Mouse (Mus musculus) kidney, embryonic 16.5 days (tissue): ENCODE data around the gene Rce1. TPM values are rescaled to one million over a fixed set of nuclear protein-coding genes. Genes with fewer than 3 reads are reported as not detected.
A peak's percentile ranks its signal among the peaks of the same experiment; 100 is the strongest.
"Not testable (repeated sequence)": the region's sequence is repeated elsewhere in the genome, so short reads cannot be mapped to it uniquely, and the experiment has no call there.

Source experiments
- ATAC-seq: fragments of 200-750 bp; cut with Nextera tagmentation; 2 replicates; pipeline ENCODE4 v1.8.0; 2017; ENCODE audit warnings: moderate TSS enrichment; ENCODE audit not compliant: low FRiP score, low TSS enrichment
- H3K27ac ChIP-seq: fragments of 300-500 bp; sonication (generic); 2 replicates; pipeline ENCODE4 v1.5.1; 2014; ENCODE audit warnings: low read length
- H3K27me3 ChIP-seq: fragments of 300-500 bp; sonication (generic); 2 replicates; pipeline ENCODE4 v1.6.1; 2014; ENCODE audit warnings: low read length, control low read depth, mixed read lengths; ENCODE audit not compliant: insufficient read depth
- H3K36me3 ChIP-seq: fragments of 300-500 bp; sonication (generic); 2 replicates; pipeline ENCODE4 v1.6.1; 2014; ENCODE audit warnings: low read length, control low read depth, mixed read lengths; ENCODE audit not compliant: insufficient read depth
- H3K4me1 ChIP-seq: fragments of 300-500 bp; sonication (generic); 2 replicates; pipeline ENCODE4 v1.6.1; 2014; ENCODE audit warnings: low read length, control low read depth, mixed read lengths; ENCODE audit not compliant: insufficient read depth
- H3K4me2 ChIP-seq: fragments of 300-500 bp; sonication (generic); replicated peaks from 2 replicates; pipeline ENCODE4 v1.6.1; 2014; ENCODE audit warnings: low read depth, low read length
- H3K4me3 ChIP-seq: fragments of 300-500 bp; sonication (generic); 2 replicates; pipeline ENCODE4 v1.5.1; 2014; ENCODE audit warnings: mild to moderate bottlenecking, low read length
- H3K9ac ChIP-seq: fragments of 300-500 bp; sonication (generic); replicated peaks from 2 replicates; pipeline ENCODE4 v1.6.1; 2014; ENCODE audit warnings: low read length
- H3K9me3 ChIP-seq: fragments of 300-500 bp; sonication (generic); 2 replicates; pipeline ENCODE4 v1.6.1; 2016; ENCODE audit warnings: low read length, control low read depth
- WGBS: fragments of 180-500 bp; shearing (Covaris S2); extraction: QIAGEN DNeasy Blood & Tissue Kit; methylation state at CpG from one replicate; pipeline ENCODE4 v1.1.7; 2014; 5-methylcytosine and 5-hydroxymethylcytosine counted together
- polyA plus RNA-seq: library from polyadenylated mRNA; unstranded; fragments of >200 nt; fragmentation: Nextera tagmentation; extraction: Ambion mirVana; gene quantifications from 2 replicates; pipeline ENCODE4 v1.2.1, GENCODE M21; 2015

The Rce1 gene
- polyA plus RNA-seq, 1 experiment from 2014 or later, result 96.0 TPM

GRCm38 (mm10) chr19:4602459-4602858 is 23.0 kb downstream of the Rce1 start:
- Histone ChIP-seq H3K9me3 (no peaks in the 10 kb centered on the region), H3K27ac (no peak overlapping the region), H3K4me1 (peaks cover 6% of the 10 kb centered on the region; the same call in 1 of the 2 replicates), H3K27me3 (no peaks in the 10 kb centered on the region), H3K36me3 (no peaks in the 10 kb centered on the region), H3K4me2 (no peak overlapping the region), H3K9ac (no peak overlapping the region), H3K4me3 (no peak overlapping the region)
- ATAC-seq, result no peak
- 93% methylated on average over 20 of the region's 20 CpGs for WGBS

- no peak overlapping the region for H3K9ac ChIP-seq
- H3K36me3 ChIP-seq, result no peaks in the 10 kb centered on the region
- H3K4me2 ChIP-seq, result no peak overlapping the region
- H3K27me3 ChIP-seq, result no peaks in the 10 kb centered on the region
- no peaks in the 10 kb centered on the region for H3K9me3 ChIP-seq
- H3K27ac ChIP-seq, result no peak overlapping the region
- peaks cover 4% of the 10 kb centered on the region; the same call in 1 of the 2 replicates for H3K4me1 ChIP-seq
- no peak for ATAC-seq
- 74% methylated on average over 2 of the region's 2 CpGs for WGBS
- H3K4me3 ChIP-seq, result no peak overlapping the region
Observed at GRCm38 (mm10) chr19:4596071-4596470, 29.4 kb downstream of the Rce1 start.

GRCm38 (mm10) chr19:4593792-4594522 is 31.5 kb downstream of the Rce1 start:
- Histone ChIP-seq H3K27me3 (no peaks in the 10 kb centered on the region), H3K4me3 (no peak overlapping the region), H3K36me3 (no peaks in the 10 kb centered on the region), H3K27ac (no peak overlapping the region), H3K4me1 (peaks cover 4% of the 10 kb centered on the region; the same call in 1 of the 2 replicates), H3K9me3 (no peaks in the 10 kb centered on the region), H3K9ac (no peak overlapping the region), H3K4me2 (no peak overlapping the region)
- 27% methylated on average over 7 of the region's 7 CpGs for WGBS
- peak; percentile 74 for ATAC-seq

GRCm38 (mm10) chr19:4590025-4590424 is 35.4 kb downstream of the Rce1 start:
- no peak for ATAC-seq
- 68% methylated on average over 3 of the region's 3 CpGs for WGBS
- Histone ChIP-seq H3K4me1 (peaks cover 4% of the 10 kb centered on the region; the same call in 1 of the 2 replicates), H3K9me3 (no peaks in the 10 kb centered on the region), H3K4me2 (no peak overlapping the region), H3K27me3 (no peaks in the 10 kb centered on the region), H3K9ac (no peak overlapping the region), H3K36me3 (no peaks in the 10 kb centered on the region), H3K4me3 (no peak overlapping the region), H3K27ac (no peak overlapping the region)

GRCm38 (mm10) chr19:4589081-4589480 is 36.4 kb downstream of the Rce1 start:
- H3K4me3 ChIP-seq, result no peak overlapping the region
- no peak overlapping the region for H3K9ac ChIP-seq
- no peaks in the 10 kb centered on the region for H3K9me3 ChIP-seq
- peaks cover 1% of the 10 kb centered on the region; the same call in 1 of the 2 replicates for H3K4me1 ChIP-seq
- H3K4me2 ChIP-seq, result no peak overlapping the region
- no peaks in the 10 kb centered on the region for H3K27me3 ChIP-seq
- ATAC-seq, result no peak
- no peaks in the 10 kb centered on the region for H3K36me3 ChIP-seq
- no peak overlapping the region for H3K27ac ChIP-seq
- WGBS, result 71% methylated on average over 1 of the region's 1 CpGs

GRCm38 (mm10) chr19:4588430-4588829 is 37.0 kb downstream of the Rce1 start:
- no peaks in the 10 kb centered on the region for H3K9me3 ChIP-seq
- no peak for ATAC-seq
- H3K4me1 ChIP-seq, result no peaks in the 10 kb centered on the region
- H3K27ac ChIP-seq, result no peak overlapping the region
- H3K4me2 ChIP-seq, result no peak overlapping the region
- H3K36me3 ChIP-seq, result no peaks in the 10 kb centered on the region
- no peak overlapping the region for H3K4me3 ChIP-seq
- H3K9ac ChIP-seq, result no peak overlapping the region
- H3K27me3 ChIP-seq, result no peaks in the 10 kb centered on the region
- WGBS, result 81% methylated on average over 3 of the region's 3 CpGs

- Histone ChIP-seq H3K36me3 (no peaks in the 10 kb centered on the region), H3K4me2 (no peak overlapping the region), H3K9ac (no peak overlapping the region), H3K9me3 (no peaks in the 10 kb centered on the region), H3K4me1 (no peaks in the 10 kb centered on the region), H3K27ac (no peak overlapping the region), H3K27me3 (no peaks in the 10 kb centered on the region), H3K4me3 (no peak overlapping the region)
- WGBS, result 38% methylated on average over 2 of the region's 2 CpGs
- ATAC-seq, result no peak
Observed at GRCm38 (mm10) chr19:4587426-4587825, 38.0 kb downstream of the Rce1 start.

- not testable (repeated sequence) for H3K4me2 ChIP-seq, H3K4me1 ChIP-seq, H3K9ac ChIP-seq, H3K4me3 ChIP-seq, H3K27ac ChIP-seq, H3K27me3 ChIP-seq, ATAC-seq, H3K9me3 ChIP-seq, H3K36me3 ChIP-seq
Observed at GRCm38 (mm10) chr19:4586783-4587182, 38.7 kb downstream of the Rce1 start.

- no peak overlapping the region for H3K4me3 ChIP-seq
- no peaks in the 10 kb centered on the region for H3K4me1 ChIP-seq
- no peak overlapping the region for H3K9ac ChIP-seq
- H3K9me3 ChIP-seq, result no peaks in the 10 kb centered on the region
- H3K36me3 ChIP-seq, result no peaks in the 10 kb centered on the region
- H3K4me2 ChIP-seq, result no peak overlapping the region
- H3K27me3 ChIP-seq, result no peaks in the 10 kb centered on the region
- no peak overlapping the region for H3K27ac ChIP-seq
- WGBS, result 73% methylated on average over 2 of the region's 2 CpGs
- no peak for ATAC-seq
Observed at GRCm38 (mm10) chr19:4583856-4584255, 41.6 kb downstream of the Rce1 start.

- WGBS, result 79% methylated on average over 5 of the region's 5 CpGs
- H3K4me3 ChIP-seq, result no peak overlapping the region
- H3K4me2 ChIP-seq, result no peak overlapping the region
- no peaks in the 10 kb centered on the region for H3K36me3 ChIP-seq
- H3K9ac ChIP-seq, result no peak overlapping the region
- H3K27ac ChIP-seq, result no peak overlapping the region
- no peaks in the 10 kb centered on the region for H3K9me3 ChIP-seq
- H3K4me1 ChIP-seq, result no peaks in the 10 kb centered on the region
- no peaks in the 10 kb centered on the region for H3K27me3 ChIP-seq
- ATAC-seq, result no peak
Observed at GRCm38 (mm10) chr19:4579296-4579695, 46.1 kb downstream of the Rce1 start.
